8 mouse cellular contexts compared by ENCODE assay signal in genomic region chr3:154817732-154818131, GRCm38 (mm10).
DNase-seq lines count a peak whose midpoint lies in the region; ATAC-seq and TF ChIP-seq lines count a peak whose summit lies in the region.

No protein-coding gene starts in this region.

- DNase-seq in heart, adult 8-10 months (ENCODE audit: low spot score): peak; percentile 33
- DNase-seq in heart, adult 9 months (ENCODE audit: low spot score in 2 of 2): no peak
- peak; percentile 79 for DNase-seq in brain, adult 2 months (ENCODE audit: low read depth, low spot score)
- DNase-seq in layer of hippocampus, postnatal 36 days: peak; percentile 73 to 80
- DNase-seq in midbrain, embryonic 10.5 days (ENCODE audit: low spot score): peak; percentile 76

- H3K9ac ChIP-seq in hindbrain, embryonic 12.5 days: no peak overlapping the region; the same call in 1 of the 2 replicates

- no peaks in the 10 kb centered on the region for H3K27me3 ChIP-seq in hindbrain, embryonic 12.5 days
- H3K27me3 ChIP-seq in midbrain, embryonic 10.5 days (ENCODE audit: low read depth, poor library complexity, severe bottlenecking): no peaks in the 10 kb centered on the region; the same call in 1 of the 2 replicates
- H3K27me3 ChIP-seq in testis, adult 2 months (ENCODE audit: control insufficient read depth, insufficient read depth, low read length): no peaks in the 10 kb centered on the region

- no peak for TF ChIP-seq POLR2A in embryonic fibroblast, embryonic 13.5 days (IDR thresholded peaks at IDR 0.05; ENCODE audit: low read depth, low read length)
- TF ChIP-seq POLR2A in testis, adult 2 months (IDR thresholded peaks at IDR 0.05; ENCODE audit: control insufficient read depth, low read depth, low read length): no peak

- 5% methylated on average over 7 of the region's 7 CpGs for WGBS in hindbrain, embryonic 12.5 days
- 4% methylated on average over 7 of the region's 7 CpGs for WGBS in midbrain, embryonic 10.5 days

- peak; percentile 87 for TF ChIP-seq CTCF in embryonic fibroblast, embryonic 13.5 days (IDR thresholded peaks at IDR 0.05; ENCODE audit: borderline replicate concordance, insufficient read depth, low read length)
- peak; percentile 97 for TF ChIP-seq CTCF in testis, adult 2 months (IDR thresholded peaks at IDR 0.05; ENCODE audit: control insufficient read depth, insufficient read depth, insufficient replicate concordance, low read depth, low read length)

- H3K36me3 ChIP-seq in hindbrain, embryonic 12.5 days: no peaks in the 10 kb centered on the region
- H3K36me3 ChIP-seq in midbrain, embryonic 10.5 days: no peaks in the 10 kb centered on the region
- H3K36me3 ChIP-seq in testis, adult 2 months (ENCODE audit: control insufficient read depth, insufficient read depth, low read length): no peaks in the 10 kb centered on the region

- no peaks in the 10 kb centered on the region for H3K4me1 ChIP-seq in embryonic fibroblast, embryonic 13.5 days (ENCODE audit: control insufficient read depth, insufficient read depth, low read length)
- peaks cover 9% of the 10 kb centered on the region; the same call in 1 of the 2 replicates for H3K4me1 ChIP-seq in hindbrain, embryonic 12.5 days
- H3K4me1 ChIP-seq in midbrain, embryonic 10.5 days: peaks cover 22% of the 10 kb centered on the region
- H3K4me1 ChIP-seq in testis, adult 2 months (ENCODE audit: control insufficient read depth, insufficient read depth, low read length): peaks cover 2% of the 10 kb centered on the region; the same call in 1 of the 2 replicates

- peak overlapping the region; percentile 43 for H3K4me2 ChIP-seq in hindbrain, embryonic 12.5 days (replicated peaks)

- peak; percentile 51; the same call in 1 of the 2 replicates for ATAC-seq in hindbrain, embryonic 12.5 days (ENCODE audit: low FRiP score)

- H3K27ac ChIP-seq in embryonic fibroblast, embryonic 13.5 days (ENCODE audit: insufficient read depth, low read length): no peak overlapping the region
- no peak overlapping the region for H3K27ac ChIP-seq in hindbrain, embryonic 12.5 days
- H3K27ac ChIP-seq in midbrain, embryonic 10.5 days (replicated peaks): peak overlapping the region; percentile 64
- no peak overlapping the region for H3K27ac ChIP-seq in testis, adult 2 months (ENCODE audit: control insufficient read depth, insufficient read depth, low read depth, low read length)

- no peak overlapping the region for H3K4me3 ChIP-seq in embryonic fibroblast, embryonic 13.5 days (ENCODE audit: insufficient read depth, low read length)
- peak overlapping the region; percentile 19 for H3K4me3 ChIP-seq in hindbrain, embryonic 12.5 days
- peak overlapping the region; percentile 39 for H3K4me3 ChIP-seq in midbrain, embryonic 10.5 days
- H3K4me3 ChIP-seq in testis, adult 2 months (ENCODE audit: control insufficient read depth, low read depth, low read length): no peak overlapping the region

- H3K9me3 ChIP-seq in hindbrain, embryonic 12.5 days (replicated peaks): no peaks in the 10 kb centered on the region
- H3K9me3 ChIP-seq in midbrain, embryonic 10.5 days (replicated peaks): no peaks in the 10 kb centered on the region

Comparison
In these comparisons a context has a peak if more than half of its experiments do, and no peak if none do; other contexts are left out.
1. DNase-seq: peak in heart, adult 8-10 months (single experiment), brain, adult 2 months (single experiment), layer of hippocampus, postnatal 36 days (2 of 2) and midbrain, embryonic 10.5 days (single experiment); none in heart, adult 9 months (0 of 2).
2. H3K4me3 ChIP-seq: peak in hindbrain, embryonic 12.5 days (single experiment) and midbrain, embryonic 10.5 days (single experiment); none in embryonic fibroblast, embryonic 13.5 days (single experiment) and testis, adult 2 months (single experiment).